Mouse (Mus musculus) liver, embryonic 16.5 days (tissue): ENCODE data around the gene Sdhb. TPM values are rescaled to one million over a fixed set of nuclear protein-coding genes. Genes with fewer than 3 reads are reported as not detected.
A peak's percentile ranks its signal among the peaks of the same experiment; 100 is the strongest.

Experiments
- ATAC-seq: fragments of 200-750 bp; cut with Nextera tagmentation; 2 replicates; pipeline ENCODE4 v1.8.0; 2017; ENCODE audit warnings: low read depth, mild to moderate bottlenecking, moderate number of reproducible peaks, moderate library complexity
- H3K27ac ChIP-seq: fragments of 300-500 bp; sonication (generic); 2 replicates; pipeline ENCODE4 v1.5.1; 2014; ENCODE audit warnings: mild to moderate bottlenecking, low read length
- H3K27me3 ChIP-seq: fragments of 300-500 bp; sonication (generic); 2 replicates; pipeline ENCODE4 v1.6.1; 2014; ENCODE audit warnings: low read depth, low read length, mixed read lengths; ENCODE audit not compliant: control insufficient read depth, insufficient read depth
- H3K36me3 ChIP-seq: fragments of 300-500 bp; sonication (generic); 2 replicates; pipeline ENCODE4 v1.6.1; 2014; ENCODE audit warnings: mild to moderate bottlenecking; ENCODE audit not compliant: control insufficient read depth, insufficient read depth
- H3K4me1 ChIP-seq: fragments of 300-500 bp; sonication (generic); 2 replicates; pipeline ENCODE4 v1.6.1; 2014; ENCODE audit warnings: low read depth, low read length, mixed read lengths; ENCODE audit not compliant: control insufficient read depth
- H3K4me2 ChIP-seq: fragments of 300-500 bp; sonication (generic); 2 replicates; pipeline ENCODE4 v1.6.1; 2014; ENCODE audit warnings: low read depth, low read length, mixed read lengths
- H3K4me3 ChIP-seq: fragments of 300-500 bp; sonication (generic); 2 replicates; pipeline ENCODE4 v1.5.1; 2014; ENCODE audit warnings: low read depth, mild to moderate bottlenecking, low read length
- H3K9ac ChIP-seq: fragments of 300-500 bp; sonication (generic); 2 replicates; pipeline ENCODE4 v1.6.1; 2014; ENCODE audit warnings: low read depth, low read length
- H3K9me3 ChIP-seq: fragments of 300-500 bp; sonication (generic); replicated peaks from 2 replicates; pipeline ENCODE4 v1.6.1; 2016; ENCODE audit warnings: low read length; ENCODE audit not compliant: control insufficient read depth
- WGBS: fragments of 180-500 bp; shearing (Covaris S2); extraction: QIAGEN DNeasy Blood & Tissue Kit; methylation state at CpG from one replicate; pipeline ENCODE4 v1.1.7; 2014; ENCODE audit not compliant: insufficient replicate concordance; 5-methylcytosine and 5-hydroxymethylcytosine counted together
- polyA plus RNA-seq: library from polyadenylated mRNA; unstranded; fragments of >200 nt; fragmentation: Nextera tagmentation; extraction: Ambion mirVana; gene quantifications from 2 replicates; pipeline ENCODE4 v1.2.1, GENCODE M21; 2015

Gene Sdhb
- polyA plus RNA-seq, 1 experiment from 2014 or later: 190 TPM

DNA sequence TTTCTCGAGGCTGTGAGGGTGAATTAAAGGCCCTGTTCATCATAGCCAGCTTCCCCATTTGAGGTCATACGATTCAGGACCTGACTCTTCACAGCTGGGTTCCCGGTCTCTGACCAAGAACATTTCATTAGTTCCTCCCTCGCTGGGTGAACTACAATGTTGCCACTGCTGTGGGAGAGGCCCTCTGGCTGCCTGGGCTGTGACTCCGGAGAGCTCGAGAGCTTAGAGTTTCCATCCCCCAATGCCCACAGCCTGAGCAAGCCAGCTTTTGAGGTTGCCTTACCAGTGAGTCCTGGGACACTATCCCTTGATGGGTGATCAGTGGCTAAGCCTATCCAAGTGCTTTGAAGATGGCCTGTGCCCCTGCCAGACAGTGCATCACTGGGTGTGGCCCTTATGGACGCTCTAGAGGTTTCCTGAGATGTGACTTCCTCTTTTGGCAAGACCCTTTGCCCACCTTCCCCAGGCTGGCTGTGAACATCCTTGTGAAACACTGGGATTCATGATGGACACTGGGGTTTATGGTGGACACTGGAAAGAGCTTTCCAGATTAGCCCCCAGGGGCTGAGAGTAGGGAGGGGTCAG lies 27.8 kb downstream of the Sdhb start:
- Histone ChIP-seq H3K9ac (no peak overlapping the region), H3K4me1 (peaks cover 19% of the 10 kb centered on the region), H3K27me3 (no peaks in the 10 kb centered on the region), H3K4me3 (no peak overlapping the region), H3K27ac (peak overlapping the region; percentile 26; the same call in 1 of the 2 replicates), H3K4me2 (0 out of 2 replicates have a peak overlapping the region, but pooled peaks have one; percentile 1), H3K9me3 (no peaks in the 10 kb centered on the region), H3K36me3 (no peaks in the 10 kb centered on the region)
- 21% methylated on average over 7 of the region's 7 CpGs for WGBS
- ATAC-seq: no peak

DNA sequence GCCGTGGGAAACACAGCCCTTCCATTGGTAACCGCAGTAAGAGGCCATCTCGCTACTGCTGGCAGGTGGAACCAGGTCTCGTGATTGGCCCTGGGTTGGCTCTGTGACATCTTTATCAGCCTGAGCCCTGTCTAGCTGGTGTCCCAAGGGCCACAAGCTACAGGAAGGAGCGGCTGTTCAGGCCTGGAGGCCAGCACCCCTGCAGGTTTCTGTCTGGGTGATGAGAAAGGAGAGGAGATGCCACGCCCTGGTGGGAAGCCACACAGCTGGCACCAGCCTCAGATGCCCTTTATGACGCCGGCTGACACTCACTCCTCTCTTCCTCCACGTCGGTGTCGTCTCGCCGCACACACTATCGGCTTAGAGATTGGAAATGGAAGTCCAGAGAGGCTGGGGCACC lies 28.4 kb downstream of the Sdhb start:
- ATAC-seq: no peak
- Histone ChIP-seq H3K27me3 (no peaks in the 10 kb centered on the region), H3K9ac (no peak overlapping the region), H3K4me3 (no peak overlapping the region), H3K4me2 (no peak overlapping the region), H3K4me1 (peaks cover 19% of the 10 kb centered on the region), H3K9me3 (no peaks in the 10 kb centered on the region), H3K27ac (no peak overlapping the region), H3K36me3 (no peaks in the 10 kb centered on the region)
- 63% methylated on average over 14 of the region's 14 CpGs for WGBS

DNA sequence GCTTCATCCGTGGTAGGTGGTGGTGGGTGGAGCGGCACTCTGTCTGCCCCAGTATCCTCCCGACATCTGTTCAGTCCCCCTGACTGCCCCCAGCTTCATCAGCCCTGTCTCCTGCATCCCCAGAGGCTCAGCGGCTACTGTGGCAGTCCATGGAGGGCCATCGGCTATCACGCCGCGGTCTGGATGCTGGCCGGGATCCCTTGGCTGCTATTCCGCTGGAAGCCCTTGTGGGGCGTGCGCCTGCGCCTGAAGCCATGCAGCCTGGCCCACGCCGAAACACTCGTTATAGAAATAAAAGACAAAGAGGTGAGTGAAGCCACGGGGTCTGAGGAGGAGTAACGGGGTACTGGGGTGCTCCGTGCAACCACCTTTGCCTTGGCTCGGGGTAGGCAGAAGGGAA lies 31.2 kb downstream of the Sdhb start:
- no peak overlapping the region for H3K4me2 ChIP-seq
- 85% methylated on average over 20 of the region's 20 CpGs for WGBS
- H3K27ac ChIP-seq: no peak overlapping the region
- no peaks in the 10 kb centered on the region for H3K27me3 ChIP-seq
- no peak overlapping the region for H3K4me3 ChIP-seq
- no peaks in the 10 kb centered on the region for H3K9me3 ChIP-seq
- no peak for ATAC-seq
- H3K9ac ChIP-seq: no peak overlapping the region
- H3K4me1 ChIP-seq: peaks cover 15% of the 10 kb centered on the region
- no peaks in the 10 kb centered on the region for H3K36me3 ChIP-seq

DNA sequence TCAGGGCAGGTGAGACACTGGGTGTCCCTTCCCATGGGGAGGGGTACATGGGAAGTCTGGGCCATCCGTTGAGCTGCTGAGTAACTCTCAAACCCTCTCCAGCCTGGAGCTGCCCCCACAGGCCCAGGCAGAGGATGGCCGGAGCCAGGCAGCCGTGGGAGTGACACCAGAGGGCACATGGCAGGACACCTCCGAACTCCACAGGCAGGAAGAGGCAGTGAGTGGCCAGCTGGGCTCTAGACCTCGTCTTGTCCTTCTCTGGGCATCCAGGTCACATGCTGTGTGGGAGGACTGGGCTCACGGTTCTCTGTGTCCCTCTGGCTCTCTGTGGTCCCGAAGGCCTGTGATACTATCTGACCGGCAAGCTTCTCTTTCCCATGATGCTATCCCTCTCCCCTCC lies 32.8 kb downstream of the Sdhb start:
- no peaks in the 10 kb centered on the region for H3K27me3 ChIP-seq
- no peaks in the 10 kb centered on the region for H3K9me3 ChIP-seq
- 76% methylated on average over 8 of the region's 8 CpGs for WGBS
- H3K9ac ChIP-seq: no peak overlapping the region
- no peak overlapping the region for H3K4me2 ChIP-seq
- no peak overlapping the region for H3K27ac ChIP-seq
- no peak overlapping the region for H3K4me3 ChIP-seq
- H3K36me3 ChIP-seq: peaks cover 3% of the 10 kb centered on the region; the same call in 1 of the 2 replicates
- peaks cover 5% of the 10 kb centered on the region for H3K4me1 ChIP-seq
- ATAC-seq: no peak

DNA sequence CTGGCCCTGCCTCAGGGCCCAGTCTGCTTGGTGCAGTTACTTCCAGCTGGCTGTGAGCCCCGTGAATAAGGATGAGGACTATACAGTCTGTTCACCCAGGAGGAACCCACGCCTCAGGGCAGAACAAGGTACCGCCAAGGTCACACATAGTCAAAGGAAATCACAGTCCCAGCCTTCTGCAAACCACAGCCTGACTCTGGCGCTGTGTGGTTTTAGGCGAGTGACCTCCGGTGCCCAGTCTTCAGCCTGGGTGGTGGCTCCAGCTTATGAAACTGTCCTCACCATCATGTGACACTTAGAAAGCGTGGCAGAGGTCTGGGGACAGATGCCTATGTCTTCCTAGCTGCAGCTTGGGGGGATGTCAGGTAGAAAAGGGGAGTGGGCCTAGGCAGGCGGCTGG lies 34.8 kb downstream of the Sdhb start:
- Histone ChIP-seq H3K4me2 (no peak overlapping the region), H3K36me3 (peaks cover 3% of the 10 kb centered on the region; the same call in 1 of the 2 replicates), H3K27ac (no peak overlapping the region), H3K4me3 (no peak overlapping the region), H3K4me1 (peaks cover 4% of the 10 kb centered on the region), H3K9ac (no peak overlapping the region), H3K9me3 (no peaks in the 10 kb centered on the region), H3K27me3 (no peaks in the 10 kb centered on the region)
- WGBS: 76% methylated on average over 8 of the region's 8 CpGs
- no peak for ATAC-seq

DNA sequence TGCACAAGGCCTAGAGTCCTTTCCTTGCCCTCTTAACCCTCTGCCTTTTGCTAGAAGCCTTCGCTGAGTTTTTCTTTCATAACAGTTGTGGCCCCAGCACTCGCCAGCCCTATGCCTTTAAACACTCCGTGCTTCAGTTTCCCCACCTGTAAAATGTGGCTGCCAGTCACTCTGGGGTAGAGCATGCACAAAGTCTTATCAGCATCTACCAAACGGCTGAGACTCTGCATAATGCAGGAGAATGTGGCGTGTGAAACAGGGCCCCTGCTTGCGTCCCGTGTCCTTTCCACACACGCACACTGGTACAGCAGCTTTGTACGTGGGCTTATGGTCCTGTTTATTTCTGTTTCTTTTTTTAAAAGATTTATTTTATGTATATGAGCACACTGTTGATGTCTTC lies 35.8 kb downstream of the Sdhb start:
- Histone ChIP-seq H3K4me3 (no peak overlapping the region), H3K4me2 (no peak overlapping the region), H3K4me1 (peaks cover 4% of the 10 kb centered on the region), H3K9ac (no peak overlapping the region), H3K27ac (no peak overlapping the region), H3K36me3 (peaks cover 3% of the 10 kb centered on the region; the same call in 1 of the 2 replicates), H3K9me3 (no peaks in the 10 kb centered on the region), H3K27me3 (no peaks in the 10 kb centered on the region)
- ATAC-seq: peak; percentile 47; the same call in 1 of the 2 replicates
- 30% methylated on average over 9 of the region's 9 CpGs for WGBS

DNA sequence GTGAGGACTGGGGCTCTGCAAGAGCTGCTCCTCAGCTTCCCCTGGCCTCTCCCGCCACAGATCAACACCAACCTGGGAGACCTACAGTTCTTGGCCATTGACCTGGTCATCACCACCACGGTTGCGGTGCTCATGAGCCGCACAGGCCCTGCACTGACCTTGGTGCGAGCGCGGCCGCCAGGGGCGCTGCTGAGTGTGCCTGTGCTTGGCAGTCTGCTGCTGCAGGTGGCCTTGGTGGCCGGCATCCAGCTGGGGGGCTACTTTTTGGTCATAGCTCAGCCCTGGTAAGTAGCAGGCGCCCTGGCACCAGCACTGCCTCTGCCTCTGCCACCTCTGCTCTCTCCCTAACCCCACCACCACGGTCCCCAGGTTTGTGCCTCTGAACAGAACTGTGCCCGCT lies 45.0 kb downstream of the Sdhb start:
- no peak for ATAC-seq
- Histone ChIP-seq H3K27ac (no peak overlapping the region), H3K9ac (no peak overlapping the region), H3K4me3 (no peak overlapping the region), H3K36me3 (peaks cover 4% of the 10 kb centered on the region; the same call in 1 of the 2 replicates), H3K9me3 (no peaks in the 10 kb centered on the region), H3K4me1 (peaks cover 14% of the 10 kb centered on the region), H3K4me2 (no peak overlapping the region), H3K27me3 (peaks cover 11% of the 10 kb centered on the region)
- 78% methylated on average over 13 of the region's 13 CpGs for WGBS

DNA sequence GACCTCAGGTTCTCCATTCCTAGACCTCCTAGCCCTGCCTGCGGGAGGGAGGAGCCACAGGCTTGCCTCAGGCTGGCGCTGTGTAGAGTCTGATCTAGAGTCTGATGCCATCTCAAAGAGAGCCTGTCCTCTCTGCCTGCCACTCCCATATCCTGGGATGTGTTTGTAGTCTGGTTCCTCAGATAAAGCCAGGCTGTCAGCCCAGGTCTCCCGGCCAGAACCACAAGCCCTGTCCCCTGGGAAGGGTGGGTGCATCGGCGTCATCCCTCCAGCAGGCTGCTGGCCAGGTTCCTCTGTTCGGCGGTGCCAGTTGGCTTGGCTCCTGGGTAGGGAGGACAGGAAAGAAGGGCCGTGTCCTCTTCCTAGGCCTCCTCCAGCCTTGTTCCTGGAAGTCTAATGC lies 47.0 kb downstream of the Sdhb start:
- H3K4me3 ChIP-seq: no peak overlapping the region
- peak; percentile 82 for ATAC-seq
- no peak overlapping the region for H3K4me2 ChIP-seq
- peaks cover 22% of the 10 kb centered on the region for H3K27me3 ChIP-seq
- H3K27ac ChIP-seq: no peak overlapping the region
- 28% methylated on average over 8 of the region's 8 CpGs for WGBS
- H3K36me3 ChIP-seq: peaks cover 4% of the 10 kb centered on the region; the same call in 1 of the 2 replicates
- peaks cover 14% of the 10 kb centered on the region for H3K4me1 ChIP-seq
- H3K9me3 ChIP-seq: no peaks in the 10 kb centered on the region
- no peak overlapping the region for H3K9ac ChIP-seq

DNA sequence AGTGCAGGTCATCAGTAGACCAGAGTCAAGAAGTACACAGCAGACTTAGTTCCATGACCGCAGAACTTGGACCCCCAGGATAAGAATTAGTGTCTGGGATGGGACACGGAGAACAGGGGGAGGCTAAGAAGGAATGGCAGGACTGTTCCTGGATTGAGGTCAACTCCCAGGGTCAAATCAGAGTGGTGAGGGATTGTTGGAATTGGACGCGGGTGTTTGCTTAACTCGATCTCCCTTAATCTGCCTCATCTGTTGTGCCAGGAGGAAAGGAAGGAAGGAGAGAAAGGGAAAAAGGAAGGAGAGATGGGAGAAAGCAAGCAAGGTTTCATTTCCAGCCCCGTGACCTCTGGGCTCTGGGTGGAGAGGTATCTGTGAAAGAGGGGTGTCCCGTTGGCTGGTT lies 49.1 kb downstream of the Sdhb start, which contains the start of gene Mfap2:
TSS of gene Mfap2 (plus strand) at position 301 of the 400 bp plus-strand sequence.
- Histone ChIP-seq H3K4me2 (peak within 1 kb of the TSS; percentile 46), H3K27me3 (peaks cover 22% of the 10 kb centered on the region), H3K4me1 (peaks cover 14% of the 10 kb centered on the region), H3K4me3 (peak within 1 kb of the TSS; percentile 44), H3K27ac (no peak within 1 kb of the TSS), H3K9ac (peak within 1 kb of the TSS; percentile 20; the same call in 1 of the 2 replicates), H3K36me3 (peaks cover 4% of the 10 kb centered on the region; the same call in 1 of the 2 replicates), H3K9me3 (no peaks in the 10 kb centered on the region)
- ATAC-seq: no peak
- WGBS: 18% methylated on average over 7 of the region's 7 CpGs
